Mouse (Mus musculus) forebrain, embryonic 12.5 days (tissue): ENCODE results near the gene Plcb4. TPM values are rescaled to one million over a fixed set of nuclear protein-coding genes. Genes with fewer than 3 reads are reported as not detected.

Source experiments
- ATAC-seq: fragments of 200-750 bp; cut with Nextera tagmentation; 2 replicates; pipeline ENCODE4 v1.8.0; 2017; ENCODE audit warnings: moderate TSS enrichment; ENCODE audit not compliant: low FRiP score
- H3K27ac ChIP-seq: fragments of 300-500 bp; sonication (generic); 2 replicates; pipeline ENCODE4 v1.5.1; 2016; ENCODE audit warnings: mild to moderate bottlenecking
- H3K27me3 ChIP-seq: fragments of 300-500 bp; sonication (generic); 2 replicates; pipeline ENCODE4 v1.6.1; 2016; ENCODE audit warnings: mild to moderate bottlenecking
- H3K36me3 ChIP-seq: fragments of 300-500 bp; sonication (generic); replicated peaks from 2 replicates; pipeline ENCODE4 v1.6.1; 2016; ENCODE audit warnings: mild to moderate bottlenecking
- H3K4me1 ChIP-seq: fragments of 300-500 bp; sonication (generic); 2 replicates; pipeline ENCODE4 v1.6.1; 2016
- H3K4me2 ChIP-seq: fragments of 300-500 bp; sonication (generic); 2 replicates; pipeline ENCODE4 v1.6.1; 2016; ENCODE audit warnings: mild to moderate bottlenecking, moderate library complexity
- H3K4me3 ChIP-seq: fragments of 300-500 bp; sonication (generic); replicated peaks from 2 replicates; pipeline ENCODE4 v1.5.1; 2016; ENCODE audit warnings: mild to moderate bottlenecking
- H3K9ac ChIP-seq: fragments of 300-500 bp; sonication (generic); 2 replicates; pipeline ENCODE4 v1.6.1; 2016; ENCODE audit warnings: mild to moderate bottlenecking
- H3K9me3 ChIP-seq: fragments of 300-500 bp; sonication (generic); 2 replicates; pipeline ENCODE4 v1.6.1; 2016
- WGBS: fragments of 180-500 bp; shearing (Covaris S2); methylation state at CpG from one replicate; pipeline ENCODE4 v1.1.7; 2016; 5-methylcytosine and 5-hydroxymethylcytosine counted together
- polyA plus RNA-seq: library from polyadenylated mRNA; unstranded; fragments of >200 nt; fragmentation: Nextera tagmentation; extraction: Ambion mirVana; gene quantifications from 2 replicates; pipeline ENCODE4 v1.2.1, GENCODE M21; 2016

Plcb4 gene
- polyA plus RNA-seq, 1 experiment from 2014 or later, result 23.5 TPM

DNA sequence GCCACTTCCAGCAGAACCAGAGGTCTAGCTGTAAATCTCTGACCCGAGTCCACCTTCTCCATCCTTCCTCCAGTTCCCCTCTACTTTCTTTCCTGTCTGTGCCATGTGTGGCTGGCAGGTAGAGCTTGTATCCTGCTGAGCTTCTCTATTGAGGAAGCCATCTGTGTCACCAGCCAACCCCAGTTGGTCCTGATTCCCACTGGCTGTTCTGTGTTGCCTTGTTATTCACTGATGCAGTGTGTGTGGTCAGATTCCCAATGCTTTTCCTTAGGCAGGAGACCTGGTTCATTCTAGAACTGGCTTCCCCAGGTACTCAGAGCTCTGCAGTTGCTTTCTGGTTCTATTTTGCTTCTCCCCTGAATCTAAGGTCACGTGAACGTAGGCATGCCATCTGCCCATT lies 177.6 kb downstream of the Plcb4 start:
- Histone ChIP-seq H3K4me1 (no peaks in the 10 kb centered on the region), H3K36me3 (no peaks in the 10 kb centered on the region), H3K27ac (no peak overlapping the region), H3K27me3 (no peaks in the 10 kb centered on the region), H3K9me3 (no peaks in the 10 kb centered on the region), H3K4me3 (no peak overlapping the region), H3K9ac (no peak overlapping the region), H3K4me2 (no peak overlapping the region)
- ATAC-seq, result no peak
- whole genome bisulfite sequencing, result 89% methylated on average over 3 of the region's 3 CpGs

DNA sequence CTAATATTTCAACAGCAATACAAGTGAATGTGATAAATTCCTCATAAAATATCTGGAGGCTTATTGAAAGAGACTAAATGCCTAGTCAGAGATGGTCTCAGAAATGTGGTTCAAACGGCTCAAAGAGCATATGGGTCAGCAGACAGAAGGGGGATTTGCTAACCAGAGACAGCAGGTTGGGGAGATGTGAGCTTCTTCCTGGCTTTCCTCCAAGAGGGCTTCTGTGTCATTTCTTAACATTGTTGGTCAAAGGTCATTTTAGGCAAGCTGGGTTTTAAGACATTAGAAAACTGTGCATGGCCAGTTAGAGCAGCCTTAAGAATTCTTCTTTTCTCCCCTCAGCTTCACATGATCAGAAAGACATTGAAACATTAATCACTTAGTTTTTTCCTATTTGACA lies 178.9 kb downstream of the Plcb4 start:
- Histone ChIP-seq H3K27ac (no peak overlapping the region), H3K4me1 (no peaks in the 10 kb centered on the region), H3K4me2 (no peak overlapping the region), H3K27me3 (no peaks in the 10 kb centered on the region), H3K4me3 (no peak overlapping the region), H3K9ac (no peak overlapping the region), H3K36me3 (no peaks in the 10 kb centered on the region), H3K9me3 (no peaks in the 10 kb centered on the region)
- WGBS, result 88% methylated on average over 1 of the region's 1 CpGs
- ATAC-seq, result no peak

DNA sequence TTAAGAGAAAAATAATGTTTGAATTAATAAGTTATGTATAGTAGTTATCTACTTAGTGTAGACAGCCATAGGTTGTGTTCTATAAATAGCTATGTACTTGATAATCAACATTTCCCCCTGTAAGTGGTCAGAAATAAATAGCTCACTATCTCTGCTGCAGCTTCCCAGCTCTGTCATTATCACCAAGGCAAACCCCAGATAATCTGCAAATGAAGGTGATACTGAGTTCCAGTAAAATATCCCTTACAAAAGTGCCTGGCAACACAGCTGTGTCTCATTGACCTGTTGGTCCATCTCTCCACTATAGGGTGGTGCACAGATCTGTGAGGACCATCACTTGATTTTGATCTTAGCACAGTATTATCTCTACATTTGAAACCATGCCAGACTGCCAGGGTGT lies 179.3 kb downstream of the Plcb4 start:
- Histone ChIP-seq H3K9ac (no peak overlapping the region), H3K27ac (no peak overlapping the region), H3K4me2 (no peak overlapping the region), H3K4me1 (no peaks in the 10 kb centered on the region), H3K9me3 (no peaks in the 10 kb centered on the region), H3K27me3 (no peaks in the 10 kb centered on the region), H3K36me3 (no peaks in the 10 kb centered on the region), H3K4me3 (no peak overlapping the region)
- no peak for ATAC-seq

DNA sequence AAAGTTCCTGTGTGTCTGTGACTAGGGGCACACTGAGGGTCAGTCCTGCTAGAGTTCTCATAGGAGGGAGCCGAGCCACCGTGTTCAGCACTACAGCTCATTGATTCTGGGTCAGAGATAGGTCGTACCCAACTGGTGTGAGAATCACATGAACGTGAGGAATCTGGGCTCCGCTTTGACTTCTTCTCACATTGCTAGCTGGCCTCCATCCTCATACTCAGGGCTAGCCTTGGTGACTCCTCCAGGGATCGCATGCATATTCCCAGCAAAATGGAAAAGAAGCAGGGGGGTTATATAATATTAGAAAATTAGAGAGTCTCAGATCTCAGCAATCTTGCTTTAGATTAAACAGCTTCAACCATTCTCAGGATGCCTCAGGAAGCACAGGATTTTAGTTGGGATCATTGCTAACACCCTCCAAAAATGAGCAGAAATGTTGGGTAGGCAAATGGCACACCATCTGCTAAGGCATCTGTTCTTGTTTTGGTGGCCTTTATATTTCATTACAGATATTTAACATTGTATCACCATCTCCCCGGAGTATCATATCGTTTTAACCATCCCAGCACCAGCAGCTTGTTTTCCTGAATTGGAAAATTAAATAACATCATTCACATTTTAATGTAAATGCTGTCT lies 180.0 kb downstream of the Plcb4 start:
- Histone ChIP-seq H3K27ac (no peak overlapping the region), H3K27me3 (no peaks in the 10 kb centered on the region), H3K36me3 (no peaks in the 10 kb centered on the region), H3K4me3 (no peak overlapping the region), H3K4me1 (no peaks in the 10 kb centered on the region), H3K9me3 (no peaks in the 10 kb centered on the region), H3K9ac (no peak overlapping the region), H3K4me2 (no peak overlapping the region)
- no peak for ATAC-seq
- 87% methylated on average over 8 of the region's 8 CpGs for WGBS

DNA sequence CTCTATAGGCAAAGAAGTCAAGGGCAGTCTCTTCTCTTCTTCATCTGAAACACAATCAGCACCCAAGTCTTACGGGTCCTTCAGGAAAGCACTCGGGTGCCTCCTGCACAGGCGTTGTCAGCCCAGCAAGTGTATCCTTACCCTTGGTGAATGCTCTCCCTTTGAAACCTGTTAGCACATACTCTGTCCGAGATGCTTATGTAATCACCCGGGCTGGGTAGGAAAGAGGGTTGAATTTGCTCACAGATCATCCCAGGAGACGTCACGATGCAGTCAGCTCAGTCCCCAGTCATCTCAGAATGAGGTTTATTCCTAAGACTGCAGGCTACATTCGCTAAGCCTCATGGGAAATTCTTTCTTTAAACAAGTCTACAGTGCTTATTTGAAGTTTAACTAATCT lies 184.9 kb downstream of the Plcb4 start:
- 86% methylated on average over 8 of the region's 8 CpGs for WGBS
- Histone ChIP-seq H3K4me1 (no peaks in the 10 kb centered on the region), H3K9ac (no peak overlapping the region), H3K27ac (no peak overlapping the region), H3K36me3 (no peaks in the 10 kb centered on the region), H3K4me3 (no peak overlapping the region), H3K27me3 (no peaks in the 10 kb centered on the region), H3K4me2 (no peak overlapping the region), H3K9me3 (no peaks in the 10 kb centered on the region)
- no peak for ATAC-seq

DNA sequence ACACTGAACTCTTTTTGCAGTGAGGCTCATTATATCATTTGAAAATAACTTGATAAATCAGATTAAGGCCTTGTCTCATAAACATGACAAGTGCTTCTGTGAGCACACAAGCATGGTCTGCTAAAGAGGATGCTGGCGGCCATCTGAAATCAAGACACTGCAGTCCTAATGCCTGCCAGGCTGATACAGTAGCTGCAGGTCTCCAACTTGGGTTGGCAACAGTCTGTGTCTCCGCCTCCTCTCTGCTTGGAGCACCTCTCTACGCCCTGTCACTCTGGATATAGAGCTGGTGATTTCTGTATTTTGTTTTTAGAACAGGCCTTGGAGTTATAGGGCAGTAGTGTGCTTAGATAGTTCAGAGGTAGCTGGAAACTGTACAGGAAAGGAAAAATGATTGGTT lies 188.1 kb downstream of the Plcb4 start:
- H3K9ac ChIP-seq, result no peak overlapping the region
- WGBS, result 92% methylated on average over 3 of the region's 3 CpGs
- no peaks in the 10 kb centered on the region for H3K9me3 ChIP-seq
- H3K36me3 ChIP-seq, result no peaks in the 10 kb centered on the region
- no peak overlapping the region for H3K4me2 ChIP-seq
- H3K4me1 ChIP-seq, result no peaks in the 10 kb centered on the region
- H3K27ac ChIP-seq, result no peak overlapping the region
- no peak for ATAC-seq
- no peaks in the 10 kb centered on the region for H3K27me3 ChIP-seq
- no peak overlapping the region for H3K4me3 ChIP-seq

DNA sequence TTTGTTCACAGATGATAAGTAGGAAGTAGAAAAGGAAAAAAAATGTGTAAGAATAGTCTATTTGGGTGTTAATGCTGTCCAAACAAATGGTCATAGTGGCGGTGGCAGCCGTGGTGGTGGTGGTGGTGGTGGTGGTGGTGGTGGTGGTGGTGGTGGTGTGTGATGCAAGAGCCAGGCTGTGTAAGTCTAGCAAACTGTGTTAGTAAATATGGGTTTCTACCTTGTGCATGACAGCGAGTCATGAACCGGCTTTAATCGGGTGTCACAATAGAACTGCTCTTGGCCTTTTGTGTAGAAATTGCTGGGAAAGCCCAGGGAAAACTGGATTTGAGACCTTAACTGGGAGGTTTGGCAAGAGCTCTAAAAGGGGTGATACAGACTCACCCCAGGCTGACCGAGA lies 188.9 kb downstream of the Plcb4 start:
- H3K27me3 ChIP-seq, result no peaks in the 10 kb centered on the region
- no peaks in the 10 kb centered on the region for H3K4me1 ChIP-seq
- no peak overlapping the region for H3K27ac ChIP-seq
- no peak overlapping the region for H3K4me3 ChIP-seq
- ATAC-seq, result no peak
- H3K4me2 ChIP-seq, result no peak overlapping the region
- H3K9me3 ChIP-seq, result no peaks in the 10 kb centered on the region
- WGBS, result 74% methylated on average over 5 of the region's 6 CpGs
- H3K9ac ChIP-seq, result no peak overlapping the region
- no peaks in the 10 kb centered on the region for H3K36me3 ChIP-seq

DNA sequence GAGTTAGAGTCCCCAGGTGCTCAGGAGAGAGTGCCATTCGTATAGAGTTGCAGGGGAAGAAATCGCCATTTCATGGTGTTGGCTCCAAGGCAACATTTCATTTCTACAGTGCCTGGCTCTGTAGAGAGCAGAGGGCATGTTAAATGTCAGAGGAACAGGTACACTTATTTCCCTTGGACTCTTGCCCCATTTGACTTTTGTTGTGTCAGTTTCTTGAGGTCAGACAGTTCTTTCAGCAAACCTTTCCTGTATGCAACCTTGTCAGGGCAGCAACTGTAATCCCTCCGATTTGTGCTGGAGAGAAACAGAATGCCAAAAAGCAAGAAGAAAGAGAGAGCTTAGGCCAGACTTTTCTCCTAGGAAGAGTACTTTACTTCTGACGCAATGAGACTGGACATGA lies 189.4 kb downstream of the Plcb4 start:
- no peak for ATAC-seq
- H3K9ac ChIP-seq, result no peak overlapping the region
- H3K9me3 ChIP-seq, result no peaks in the 10 kb centered on the region
- H3K4me1 ChIP-seq, result no peaks in the 10 kb centered on the region
- no peak overlapping the region for H3K4me2 ChIP-seq
- no peaks in the 10 kb centered on the region for H3K27me3 ChIP-seq
- no peak overlapping the region for H3K4me3 ChIP-seq
- no peak overlapping the region for H3K27ac ChIP-seq
- WGBS, result 79% methylated on average over 4 of the region's 4 CpGs
- no peaks in the 10 kb centered on the region for H3K36me3 ChIP-seq

DNA sequence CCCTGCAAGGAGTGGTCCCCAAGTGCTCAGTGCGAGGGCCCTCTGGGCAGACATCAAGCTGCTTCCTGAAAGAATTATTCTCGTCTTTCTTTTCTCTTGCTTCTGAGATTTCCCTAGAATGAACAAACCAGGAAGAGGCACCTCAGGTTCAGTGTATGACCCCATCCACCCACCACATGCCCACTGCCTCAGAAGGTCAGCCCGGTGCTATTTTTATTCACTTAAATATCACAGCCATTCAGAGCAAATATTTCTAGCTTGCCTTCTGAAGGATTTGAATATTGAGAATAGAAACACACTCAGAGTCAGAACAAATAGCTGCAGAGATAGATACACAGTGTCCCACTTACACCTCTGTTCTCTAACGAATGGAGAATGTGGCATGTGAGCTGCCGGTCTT lies 193.2 kb downstream of the Plcb4 start:
- H3K27ac ChIP-seq, result no peak overlapping the region
- no peak overlapping the region for H3K9ac ChIP-seq
- ATAC-seq, result no peak
- no peak overlapping the region for H3K4me2 ChIP-seq
- no peaks in the 10 kb centered on the region for H3K36me3 ChIP-seq
- H3K9me3 ChIP-seq, result no peaks in the 10 kb centered on the region
- 89% methylated on average over 5 of the region's 5 CpGs for WGBS
- H3K27me3 ChIP-seq, result no peaks in the 10 kb centered on the region
- no peak overlapping the region for H3K4me3 ChIP-seq
- peaks cover 8% of the 10 kb centered on the region; the same call in 1 of the 2 replicates for H3K4me1 ChIP-seq

DNA sequence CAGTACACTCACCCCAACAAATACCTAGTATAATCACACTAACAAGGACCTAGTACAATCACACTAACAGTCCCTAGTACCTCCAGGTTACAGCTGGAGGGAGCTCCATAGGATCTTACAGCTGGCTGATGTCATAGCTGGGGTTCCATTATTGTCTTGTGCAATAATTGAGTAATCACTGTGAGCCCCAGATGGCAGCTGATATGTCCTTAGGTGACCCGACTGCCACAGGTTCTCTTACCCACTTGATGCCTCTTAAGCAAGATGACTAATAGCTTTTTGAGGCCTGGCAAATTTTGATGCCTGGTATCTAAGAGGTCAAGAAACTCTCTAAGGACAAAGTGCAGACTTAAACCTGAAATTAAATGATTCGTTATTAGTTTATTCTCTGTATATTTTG lies 194.3 kb downstream of the Plcb4 start:
- H3K9me3 ChIP-seq, result no peaks in the 10 kb centered on the region
- no peak overlapping the region for H3K9ac ChIP-seq
- no peak for ATAC-seq
- H3K36me3 ChIP-seq, result no peaks in the 10 kb centered on the region
- no peak overlapping the region for H3K4me2 ChIP-seq
- no peak overlapping the region for H3K4me3 ChIP-seq
- 79% methylated on average over 2 of the region's 2 CpGs for WGBS
- H3K27me3 ChIP-seq, result no peaks in the 10 kb centered on the region
- no peak overlapping the region for H3K27ac ChIP-seq
- peaks cover 8% of the 10 kb centered on the region; the same call in 1 of the 2 replicates for H3K4me1 ChIP-seq

DNA sequence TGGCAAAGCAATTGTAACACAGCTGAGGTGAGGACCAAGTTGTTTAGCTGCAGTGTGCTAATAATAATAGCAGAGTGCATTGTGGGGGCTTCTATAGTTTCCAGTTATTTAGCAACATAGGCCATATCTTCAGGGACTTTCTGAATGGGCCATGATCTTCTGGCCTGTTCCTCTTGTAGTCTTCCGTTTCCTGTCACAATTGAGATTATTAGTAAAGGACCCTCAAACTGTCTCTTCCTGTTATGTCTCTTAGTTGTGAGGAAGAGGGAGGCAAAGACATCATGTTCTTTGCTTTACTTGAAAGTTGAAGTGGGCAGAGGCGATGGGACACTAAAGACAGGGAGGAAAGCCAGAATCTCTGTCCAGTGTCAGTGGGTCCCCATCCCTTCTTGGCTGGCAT lies 195.2 kb downstream of the Plcb4 start:
- no peak overlapping the region for H3K4me3 ChIP-seq
- H3K4me2 ChIP-seq, result no peak overlapping the region
- H3K27me3 ChIP-seq, result no peaks in the 10 kb centered on the region
- no peak overlapping the region for H3K9ac ChIP-seq
- no peak for ATAC-seq
- 88% methylated on average over 2 of the region's 2 CpGs for WGBS
- H3K4me1 ChIP-seq, result peaks cover 8% of the 10 kb centered on the region; the same call in 1 of the 2 replicates
- H3K9me3 ChIP-seq, result no peaks in the 10 kb centered on the region
- no peaks in the 10 kb centered on the region for H3K36me3 ChIP-seq
- H3K27ac ChIP-seq, result no peak overlapping the region

DNA sequence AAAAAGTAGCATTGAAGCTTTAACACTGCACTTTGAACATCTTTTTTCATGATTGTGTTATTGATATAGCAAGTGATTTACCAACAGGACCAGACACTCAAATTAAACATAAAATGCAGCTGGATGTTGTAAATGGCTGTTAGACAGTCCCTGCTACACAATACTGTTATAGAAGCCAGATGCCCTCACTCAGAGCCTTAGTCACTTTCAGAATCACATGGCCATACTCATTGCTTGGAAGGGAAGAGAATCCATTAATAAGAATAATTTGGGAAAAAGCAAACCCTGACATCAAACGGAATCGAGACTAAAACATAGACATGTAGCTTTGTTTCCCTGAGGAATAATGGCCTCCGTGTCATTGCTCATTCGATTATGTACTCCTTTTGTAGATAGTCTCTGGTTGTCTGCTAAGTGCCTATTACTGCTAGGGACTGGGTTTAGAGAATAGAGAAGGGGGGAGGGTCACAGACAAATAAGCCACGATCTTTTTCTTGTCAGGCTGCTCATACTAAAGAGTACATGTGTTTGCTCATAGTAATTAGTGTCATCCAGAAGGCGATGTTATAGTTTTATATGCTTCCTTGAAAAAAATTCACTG lies 197.2 kb downstream of the Plcb4 start:
- Histone ChIP-seq H3K9ac (no peak overlapping the region), H3K27ac (peak overlapping the region; percentile 14; the same call in 1 of the 2 replicates), H3K4me1 (peaks cover 8% of the 10 kb centered on the region; the same call in 1 of the 2 replicates), H3K4me2 (no peak overlapping the region), H3K9me3 (no peaks in the 10 kb centered on the region), H3K27me3 (no peaks in the 10 kb centered on the region), H3K4me3 (no peak overlapping the region), H3K36me3 (no peaks in the 10 kb centered on the region)
- ATAC-seq, result peak; percentile 84
- WGBS, result 43% methylated on average over 6 of the region's 6 CpGs

DNA sequence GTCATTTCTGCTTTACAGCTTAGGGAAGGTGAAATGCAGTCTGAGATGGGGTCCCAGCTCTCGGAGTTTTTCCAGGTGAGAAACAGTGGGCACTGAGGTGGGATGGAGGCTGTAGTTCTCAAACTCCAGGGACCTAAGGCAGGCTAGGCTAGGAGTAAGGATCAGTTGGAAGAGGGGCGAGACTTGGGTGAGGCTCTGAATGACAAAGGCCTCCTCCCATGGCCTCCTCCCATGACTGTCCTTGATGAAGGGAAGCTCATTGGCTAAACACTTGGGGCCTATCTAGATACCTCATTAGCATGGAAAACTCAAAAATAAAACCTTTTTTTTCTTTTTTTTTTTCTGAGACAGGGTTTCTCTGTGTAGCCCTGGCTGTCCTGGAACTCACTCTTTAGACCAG lies 198.0 kb downstream of the Plcb4 start:
- ATAC-seq, result 0 out of 2 replicates have a peak, but pooled peaks have one; percentile 15

More for the DNA sequence above, 198.0 kb downstream of the Plcb4 start:
- no peak overlapping the region for H3K9ac ChIP-seq
- WGBS, result 76% methylated on average over 2 of the region's 2 CpGs
- H3K9me3 ChIP-seq, result no peaks in the 10 kb centered on the region
- H3K27ac ChIP-seq, result 0 out of 2 replicates have a peak overlapping the region, but pooled peaks have one; percentile 14
- peaks cover 8% of the 10 kb centered on the region; the same call in 1 of the 2 replicates for H3K4me1 ChIP-seq
- H3K4me3 ChIP-seq, result no peak overlapping the region
- H3K4me2 ChIP-seq, result no peak overlapping the region
- no peaks in the 10 kb centered on the region for H3K27me3 ChIP-seq
- no peaks in the 10 kb centered on the region for H3K36me3 ChIP-seq
